21 mouse cellular contexts compared by ENCODE assay signal in genomic region chr11:38856645-38857044, GRCm38 (mm10).
A peak's percentile ranks its signal among the peaks of the same experiment; 100 is the strongest.
DNase-seq lines count a peak whose midpoint lies in the region; ATAC-seq lines count a peak whose summit lies in the region.
"Had no signal": no experiment of that assay in that cellular context is flagged by ENCODE, and none has a peak within 500 bp of the region (broad histone marks: within the 10 kb centered on the region; RNA-seq: fewer than 3 reads in every experiment).

No protein-coding gene starts in this region.

- no peak overlapping the region for H3K27ac ChIP-seq in midbrain, embryonic 13.5 days
- no peak overlapping the region for H3K27ac ChIP-seq in midbrain, embryonic 10.5 days (replicated peaks)
- H3K27ac ChIP-seq: embryonic facial prominence, embryonic 10.5 days; forebrain, embryonic 10.5 days; heart, embryonic 10.5 days; hindbrain, embryonic 15.5 days had no signal

- 0 out of 2 replicates have a peak, but pooled peaks have one; percentile 50 for ATAC-seq in midbrain, embryonic 13.5 days
- ATAC-seq: forebrain, embryonic 16.5 days had no signal

- 48% methylated on average over 9 of the region's 9 CpGs for WGBS in midbrain, embryonic 13.5 days
- WGBS in midbrain, embryonic 10.5 days, result 78% methylated on average over 9 of the region's 9 CpGs

- DNase-seq in midbrain, embryonic 10.5 days (ENCODE audit: low spot score), result no peak
- peak; percentile 86 for DNase-seq in kidney, adult 9 months
- peak; percentile 52 for DNase-seq in kidney, postnatal 14 days
- DNase-seq in cerebellum, adult 9-10 months, result no peak
- DNase-seq in adrenal gland, adult 18-20 months (ENCODE audit: low spot score in 2 of 2), result no peak
- DNase-seq in adrenal gland, adult (ENCODE audit: inconsistent age in 2 of 2, low spot score in 1 of 2), result no peak
- DNase-seq: adrenal gland, adult 2 months; cerebellum, adult 8-10 months; gastrocnemius, postnatal 10 days; heart, postnatal 4 days; lung, adult 18-20 months; lung, postnatal 10 days; right cerebral cortex, postnatal 4 days; thymus, postnatal 25 days had no signal

- H3K27me3 ChIP-seq in midbrain, embryonic 13.5 days, result no peaks in the 10 kb centered on the region
- no peaks in the 10 kb centered on the region for H3K27me3 ChIP-seq in midbrain, embryonic 10.5 days (ENCODE audit: low read depth, poor library complexity, severe bottlenecking)
- H3K27me3 ChIP-seq: hindbrain, embryonic 15.5 days had no signal

- H3K4me2 ChIP-seq in midbrain, embryonic 13.5 days (replicated peaks), result no peak overlapping the region
- H3K4me2 ChIP-seq: hindbrain, embryonic 15.5 days; liver, embryonic 11.5 days had no signal

- no peak overlapping the region for H3K9ac ChIP-seq in midbrain, embryonic 13.5 days (replicated peaks)
- H3K9ac ChIP-seq: hindbrain, embryonic 15.5 days had no signal

- no peak overlapping the region for H3K4me3 ChIP-seq in midbrain, embryonic 13.5 days (replicated peaks)
- H3K4me3 ChIP-seq in midbrain, embryonic 10.5 days, result no peak overlapping the region
- H3K4me3 ChIP-seq: embryonic facial prominence, embryonic 10.5 days; forebrain, embryonic 10.5 days; heart, embryonic 10.5 days; hindbrain, embryonic 15.5 days had no signal

- H3K4me1 ChIP-seq in midbrain, embryonic 13.5 days (replicated peaks), result peaks cover 7% of the 10 kb centered on the region; the same call in 1 of the 2 replicates
- H3K4me1 ChIP-seq in midbrain, embryonic 10.5 days, result peaks cover 4% of the 10 kb centered on the region
- H3K4me1 ChIP-seq: embryonic facial prominence, embryonic 10.5 days; heart, embryonic 10.5 days; hindbrain, embryonic 15.5 days had no signal

- no peaks in the 10 kb centered on the region for H3K36me3 ChIP-seq in midbrain, embryonic 13.5 days
- no peaks in the 10 kb centered on the region for H3K36me3 ChIP-seq in midbrain, embryonic 10.5 days
- H3K36me3 ChIP-seq: embryonic facial prominence, embryonic 10.5 days; forebrain, embryonic 10.5 days; heart, embryonic 10.5 days; hindbrain, embryonic 15.5 days had no signal

- no peaks in the 10 kb centered on the region for H3K9me3 ChIP-seq in midbrain, embryonic 13.5 days
- no peaks in the 10 kb centered on the region for H3K9me3 ChIP-seq in midbrain, embryonic 10.5 days (replicated peaks)
- H3K9me3 ChIP-seq: embryonic facial prominence, embryonic 10.5 days; forebrain, embryonic 10.5 days; heart, embryonic 10.5 days; hindbrain, embryonic 15.5 days had no signal

Comparison
In these comparisons a context has a peak if more than half of its experiments do, and no peak if none do; other contexts are left out.
1. DNase-seq: peak in kidney, adult 9 months (single experiment) and kidney, postnatal 14 days (single experiment); none in midbrain, embryonic 10.5 days (single experiment), cerebellum, adult 9-10 months (single experiment), adrenal gland, adult 18-20 months (0 of 2) and adrenal gland, adult (0 of 2).